Mouse (Mus musculus): Measurements from ENCODE around the gene Gm49630.
"Not testable (repeated sequence)": the region's sequence is repeated elsewhere in the genome, so short reads cannot be mapped to it uniquely, and the experiment has no call there.

Gene Gm49630

GRCm38 (mm10) chr17:7366676-7367374, 5.0 kb downstream of the Gm49630 start:
- DNase-seq (ENCODE audit: low spot score), result not testable (repeated sequence)

- not testable (repeated sequence) for DNase-seq (ENCODE audit: low spot score)
Observed at GRCm38 (mm10) chr17:7366265-7366664, 5.5 kb downstream of the Gm49630 start.

- DNase-seq (ENCODE audit: low spot score), result not testable (repeated sequence)
Observed at GRCm38 (mm10) chr17:7365615-7366014, 6.2 kb downstream of the Gm49630 start.

GRCm38 (mm10) chr17:7360749-7361465, 10.9 kb downstream of the Gm49630 start:
- DNase-seq (ENCODE audit: low spot score), result not testable (repeated sequence)

GRCm38 (mm10) chr17:7359806-7360205, 12.0 kb downstream of the Gm49630 start:
- not testable (repeated sequence) for DNase-seq (ENCODE audit: low spot score)

DNA sequence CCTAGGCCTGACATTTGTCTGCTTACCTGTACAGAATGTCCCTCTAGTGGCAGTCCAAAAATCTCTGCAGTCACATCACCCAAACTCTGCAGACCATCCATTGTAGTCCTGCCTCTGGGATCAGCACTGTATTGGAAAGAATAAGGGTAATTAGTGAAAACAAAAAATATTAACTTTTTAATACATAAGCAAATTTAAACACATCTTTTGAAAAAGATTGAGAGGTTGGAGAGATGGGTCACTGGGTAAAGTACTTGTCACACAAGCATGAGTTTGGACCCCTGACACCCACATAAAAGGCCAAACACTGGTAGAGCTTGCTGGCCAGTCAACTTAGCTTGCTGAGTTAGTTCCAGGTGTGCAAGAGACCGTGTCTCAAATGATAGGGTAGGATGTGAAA, 19.2 kb downstream of the Gm49630 start, which contains the start of gene Ttll2:
Gene Ttll2 (minus strand): TSS at position 101 of the 400 bp plus-strand sequence.
- not testable (repeated sequence) for DNase-seq (ENCODE audit: low spot score)

DNA sequence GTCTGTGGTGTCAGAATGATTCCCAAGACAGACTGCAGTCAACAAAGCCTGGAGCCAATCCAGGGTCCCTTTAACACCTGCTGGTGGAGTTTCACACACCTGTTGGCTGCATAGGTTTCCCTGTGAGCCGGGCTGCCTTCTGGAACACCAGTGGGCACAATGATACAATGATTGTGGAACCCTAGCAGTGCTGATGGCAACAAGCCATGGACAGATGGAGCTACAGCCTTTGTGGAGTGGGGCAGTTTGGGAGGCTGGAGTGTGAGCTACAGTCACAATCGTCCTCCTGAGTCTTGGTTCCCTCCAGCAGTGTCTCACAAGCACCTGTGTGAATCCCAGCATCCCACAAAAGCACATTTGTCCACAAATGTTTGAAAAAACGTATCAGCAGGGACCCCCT, 23.0 kb downstream of the Gm49630 start:
- not testable (repeated sequence) for DNase-seq (ENCODE audit: low spot score)

- not testable (repeated sequence) for DNase-seq (ENCODE audit: low spot score)
Observed at GRCm38 (mm10) chr17:7337381-7337780, 34.4 kb downstream of the Gm49630 start.

DNA sequence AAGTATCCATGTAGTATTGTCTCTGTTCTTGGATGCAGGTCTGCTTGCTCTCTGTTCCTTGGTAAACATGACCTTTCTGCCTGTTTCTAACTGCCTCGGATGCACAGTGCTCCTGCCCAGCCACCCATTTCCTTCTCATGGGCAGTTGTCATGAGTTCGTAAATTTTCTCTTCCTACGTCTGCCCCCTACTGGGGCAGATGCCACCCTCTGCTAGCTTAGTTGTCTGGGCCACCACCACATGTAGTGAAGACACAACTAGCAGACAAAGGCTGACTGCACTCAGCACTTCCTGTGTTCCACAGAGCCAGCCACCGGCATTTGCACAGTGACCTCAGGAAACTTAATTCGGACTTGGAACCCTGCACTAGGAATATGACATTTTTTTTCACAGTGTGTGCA, 39.0 kb downstream of the Gm49630 start:
- not testable (repeated sequence) for DNase-seq (ENCODE audit: low spot score)

DNA sequence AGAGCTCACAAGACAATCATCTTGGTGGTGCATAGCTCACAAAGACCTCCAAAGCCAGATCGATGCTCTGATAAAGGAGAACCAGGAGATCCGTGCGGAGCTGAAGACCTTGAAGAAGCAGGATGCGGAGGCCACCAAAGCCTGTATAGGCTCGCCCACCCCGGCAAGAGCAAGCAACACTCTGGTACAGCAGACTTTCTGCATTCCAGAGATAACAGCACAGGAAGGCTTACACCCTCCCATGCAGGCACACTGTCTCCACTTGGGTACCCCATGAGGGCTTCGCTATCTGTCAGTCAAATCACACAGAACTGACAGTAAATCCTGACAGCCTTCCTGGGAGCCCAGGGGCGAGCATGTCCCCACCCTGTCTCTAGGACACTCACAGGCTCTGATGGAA, 45.4 kb downstream of the Gm49630 start:
- not testable (repeated sequence) for DNase-seq (ENCODE audit: low spot score)

DNA sequence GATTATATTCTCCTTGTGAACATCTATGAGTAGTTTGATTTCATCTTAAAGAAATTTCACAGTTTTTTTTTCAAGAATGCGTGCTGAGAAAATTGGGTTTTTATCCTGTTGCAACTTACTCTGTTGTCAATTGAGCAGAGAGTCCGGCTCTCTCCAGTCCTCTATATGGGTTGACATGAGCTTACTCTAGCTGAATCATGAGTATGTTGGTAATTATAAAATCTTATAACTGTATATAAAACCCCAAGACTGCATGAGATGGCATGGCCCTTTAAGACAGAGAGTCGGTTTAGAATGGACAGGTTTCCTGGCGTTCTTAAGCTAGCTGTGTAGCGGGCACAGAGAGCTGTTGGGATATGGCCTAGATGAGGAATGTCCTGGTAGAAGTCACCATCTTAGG, 47.4 kb downstream of the Gm49630 start, which contains the start of gene Tcp10a:
Gene Tcp10a (plus strand): TSS at position 301 of the 400 bp plus-strand sequence.
- DNase-seq (ENCODE audit: low spot score), result not testable (repeated sequence)

DNA sequence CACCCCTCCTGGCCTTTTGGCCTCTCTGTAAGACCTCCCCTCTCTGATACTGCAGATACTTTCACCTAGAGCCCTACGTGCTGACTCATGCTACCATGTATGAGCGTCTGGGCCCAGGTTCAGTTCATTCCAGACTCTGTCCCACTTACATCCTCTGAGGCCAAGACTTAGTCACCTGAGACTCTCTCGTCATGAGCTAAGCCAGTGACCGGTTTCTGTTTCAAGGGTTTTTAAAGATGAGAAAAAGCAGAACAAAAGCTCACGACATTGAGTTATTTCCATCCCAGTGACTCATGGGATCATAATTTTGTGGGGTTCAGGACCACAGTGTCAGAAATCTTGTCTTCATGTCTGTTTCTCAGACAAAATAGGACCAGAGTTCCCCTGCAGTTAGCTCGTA, 52.0 kb downstream of the Gm49630 start:
- DNase-seq (ENCODE audit: low spot score), result not testable (repeated sequence)

DNA sequence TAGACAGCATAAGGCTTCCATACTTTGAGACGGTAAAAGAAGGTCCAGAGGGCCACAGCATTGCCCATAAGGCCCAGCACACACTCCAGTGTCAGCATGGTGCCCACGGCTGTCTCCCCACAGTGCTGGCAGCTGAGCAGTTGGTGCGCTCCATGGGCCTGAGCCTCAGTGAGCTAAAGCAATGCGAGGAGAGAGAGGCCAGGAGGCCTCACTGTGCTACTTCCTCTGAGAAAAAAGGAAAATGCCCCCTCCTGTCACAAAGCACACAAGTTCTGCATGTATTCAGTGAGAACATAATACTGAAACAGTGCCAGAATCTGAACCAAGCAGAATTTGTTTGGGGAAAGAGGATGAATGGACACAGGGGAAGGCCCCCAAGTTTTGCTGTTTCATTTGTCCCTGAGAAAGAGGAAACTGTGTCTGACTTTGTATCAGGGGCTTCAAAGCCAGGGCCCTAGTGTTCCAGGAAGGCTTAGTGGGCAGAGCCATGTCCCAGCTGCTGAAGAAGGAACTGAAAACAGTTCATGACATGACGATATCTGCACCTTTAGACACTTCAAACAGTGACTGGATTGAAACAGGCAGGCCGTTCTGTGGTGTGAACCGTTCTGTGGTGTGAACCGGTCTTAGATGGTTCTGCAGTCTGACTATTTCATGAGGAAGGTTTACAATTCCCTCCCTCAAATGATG, 55.9 kb downstream of the Gm49630 start:
- not testable (repeated sequence) for DNase-seq (ENCODE audit: low spot score)

GRCm38 (mm10) chr17:7306278-7307196, 65.2 kb downstream of the Gm49630 start:
- DNase-seq (ENCODE audit: low spot score), result not testable (repeated sequence)

All from ovary, postnatal 10 days (tissue).